Mouse (Mus musculus) midbrain, embryonic 13.5 days (tissue): Measurements from ENCODE around the gene Gm20918. TPM values are rescaled to one million over a fixed set of nuclear protein-coding genes. Genes with fewer than 3 reads are reported as not detected.
"Not testable (repeated sequence)": the region's sequence is repeated elsewhere in the genome, so short reads cannot be mapped to it uniquely, and the experiment has no call there.

ENCODE experiments used
- ATAC-seq: fragments of 200-750 bp; cut with Nextera tagmentation; 2 replicates; pipeline ENCODE4 v1.8.0; 2017; ENCODE audit warnings: mild to moderate bottlenecking, moderate TSS enrichment, moderate library complexity
- H3K27ac ChIP-seq: fragments of 300-500 bp; sonication (generic); 2 replicates; pipeline ENCODE4 v1.5.1; 2015; ENCODE audit warnings: inconsistent platforms, mild to moderate bottlenecking, moderate library complexity
- H3K27me3 ChIP-seq: fragments of 300-500 bp; sonication (generic); 2 replicates; pipeline ENCODE4 v1.6.1; 2015; ENCODE audit warnings: mild to moderate bottlenecking, inconsistent platforms
- H3K36me3 ChIP-seq: fragments of 300-500 bp; sonication (generic); 2 replicates; pipeline ENCODE4 v1.6.1; 2015; ENCODE audit warnings: mild to moderate bottlenecking, inconsistent platforms
- H3K4me1 ChIP-seq: fragments of 300-500 bp; sonication (generic); replicated peaks from 2 replicates; pipeline ENCODE4 v1.6.1; 2015; ENCODE audit warnings: inconsistent platforms
- H3K4me2 ChIP-seq: fragments of 300-500 bp; sonication (generic); replicated peaks from 2 replicates; pipeline ENCODE4 v1.6.1; 2015; ENCODE audit warnings: moderate library complexity, mild to moderate bottlenecking, inconsistent platforms
- H3K4me3 ChIP-seq: fragments of 300-500 bp; sonication (generic); replicated peaks from 2 replicates; pipeline ENCODE4 v1.5.1; 2015; ENCODE audit warnings: mild to moderate bottlenecking, inconsistent platforms
- H3K9ac ChIP-seq: fragments of 300-500 bp; sonication (generic); replicated peaks from 2 replicates; pipeline ENCODE4 v1.6.1; 2015; ENCODE audit warnings: mild to moderate bottlenecking, inconsistent platforms
- H3K9me3 ChIP-seq: fragments of 300-500 bp; sonication (generic); 2 replicates; pipeline ENCODE4 v1.6.1; 2016; ENCODE audit warnings: mild to moderate bottlenecking, inconsistent platforms
- polyA plus RNA-seq: library from polyadenylated mRNA; unstranded; fragments of >200 nt; fragmentation: Nextera tagmentation; extraction: Ambion mirVana; gene quantifications from 2 replicates; pipeline ENCODE4 v1.2.1, GENCODE M21; 2015

Gm20918 gene
- not detected in 2 replicates for polyA plus RNA-seq

DNA sequence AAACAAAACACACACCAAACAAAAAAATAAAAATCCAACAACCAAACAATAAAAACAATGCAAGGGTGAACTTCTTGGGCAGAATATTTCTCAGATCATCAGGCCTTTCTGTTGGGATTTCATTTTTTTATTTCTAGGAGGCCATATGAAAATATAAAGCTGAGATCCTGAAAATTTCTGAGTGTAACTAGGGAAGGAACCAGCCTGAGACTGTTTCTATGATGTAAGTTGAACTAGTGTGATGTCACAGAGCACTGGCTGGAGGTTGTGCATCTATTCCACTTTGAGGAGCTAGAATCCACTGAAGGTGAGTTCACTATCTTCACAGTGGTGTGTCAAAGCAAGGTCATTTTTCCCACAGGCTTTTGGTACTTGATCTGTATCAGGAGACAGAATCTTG, at the start of gene Gm20918:
Gm20918 (plus strand) TSS at position 301 of the 400 bp plus-strand sequence.
- H3K9me3 ChIP-seq, ATAC-seq: not testable (repeated sequence)

More for the DNA sequence above, at the start of gene Gm20918:
- H3K4me3 ChIP-seq, H3K9ac ChIP-seq, H3K4me2 ChIP-seq, H3K4me1 ChIP-seq, H3K27ac ChIP-seq, H3K36me3 ChIP-seq, H3K27me3 ChIP-seq: not testable (repeated sequence)

Other genes starting within 250 kb of the Gm20918 start
- not detected in 2 replicates for gene Gm21820, start 205.5 kb downstream of the Gm20918 start, polyA plus RNA-seq